Mouse (Mus musculus): ENCODE results near the gene Dnajc10.

- TF ChIP-seq POLR2A (IDR thresholded peaks at IDR 0.05; ENCODE audit: low read depth, low read length) (no peak), CTCF (IDR thresholded peaks at IDR 0.05; ENCODE audit: borderline replicate concordance, insufficient read depth, low read length) (no peak)
These were observed 16.9 kb upstream of the Dnajc10 start for GRCm38 (mm10) chr2:80298334-80298733.

Measured in embryonic fibroblast, embryonic 13.5 days (primary cell).